Mouse (Mus musculus) MEL (cell line): ENCODE measurements around the gene Tsen2. TPM values are rescaled to one million over a fixed set of nuclear protein-coding genes. Genes with fewer than 3 reads are reported as not detected.

Experiments
- DNase-seq: peaks from one replicate; pipeline ENCODE4 v3.0.0; 2011; ENCODE audit warnings: low read depth, low spot score
- H3K27ac ChIP-seq: 2 replicates; pipeline ENCODE4 v1.5.1; 2012; ENCODE audit warnings: low read depth, mild to moderate bottlenecking, control low read depth, low read length, moderate library complexity; ENCODE audit not compliant: control insufficient read depth
- H3K27me3 ChIP-seq, 2 experiments: fragments of 150-350 bp in 1 of 2; sonication (generic) in 1 of 2; 2 replicates each; pipeline ENCODE4 v1.6.1; 2012; ENCODE audit warnings: low read length in 2 of 2, mild to moderate bottlenecking in 2 of 2, improper control_type of control experiment in 1 of 2, moderate library complexity in 1 of 2; ENCODE audit not compliant: insufficient read depth in 2 of 2, control insufficient read depth in 1 of 2
- H3K36me3 ChIP-seq, 2 experiments: 2 replicates each; pipeline ENCODE4 v1.6.1; 2012 to 2014; ENCODE audit warnings: low read length in 2 of 2, improper control_type of control experiment in 1 of 2, inconsistent platforms in 1 of 2, mild to moderate bottlenecking in 1 of 2; ENCODE audit not compliant: insufficient read depth in 2 of 2, control insufficient read depth in 1 of 2
- H3K4me1 ChIP-seq, 2 experiments: fragments of 150-350 bp in 1 of 2; sonication (generic) in 1 of 2; 2 replicates each; pipeline ENCODE4 v1.6.1; 2012; ENCODE audit warnings: low read length in 2 of 2, improper control_type of control experiment in 1 of 2, mild to moderate bottlenecking in 1 of 2; ENCODE audit not compliant: insufficient read depth in 2 of 2, control insufficient read depth in 1 of 2
- H3K4me3 ChIP-seq, 2 experiments: fragments of 150-350 bp in 1 of 2; sonication (generic) in 1 of 2; 2 replicates each; pipeline ENCODE4 v1.5.1; 2012; ENCODE audit warnings: low read depth in 2 of 2, low read length in 2 of 2, mild to moderate bottlenecking in 2 of 2, moderate library complexity in 2 of 2, control low read depth in 1 of 2, improper control_type of control experiment in 1 of 2; ENCODE audit not compliant: control insufficient read depth in 1 of 2, insufficient read depth in 1 of 2
- H3K79me2 ChIP-seq: 2 replicates; pipeline ENCODE4 v1.6.1; 2012; ENCODE audit warnings: mild to moderate bottlenecking, low read length, moderate library complexity; ENCODE audit not compliant: control insufficient read depth, poor library complexity, insufficient read depth
- H3K9ac ChIP-seq: 2 replicates; pipeline ENCODE4 v1.6.1; 2012; ENCODE audit warnings: low read depth, mild to moderate bottlenecking, control low read depth, low read length, moderate library complexity; ENCODE audit not compliant: control insufficient read depth, poor library complexity, severe bottlenecking
- H3K9me3 ChIP-seq: fragments of 150-350 bp; sonication (generic); replicated peaks from 2 replicates; pipeline ENCODE4 v1.6.1; 2012; ENCODE audit warnings: mild to moderate bottlenecking, low read length, improper control_type of control experiment, moderate library complexity; ENCODE audit not compliant: insufficient read depth
- CHD1 ChIP-seq: IDR thresholded peaks from 2 replicates; pipeline ENCODE4 v1.6.1; 2012; ENCODE audit warnings: low read depth, mild to moderate bottlenecking, inconsistent platforms, low read length, improper control_type of control experiment
- GABPA ChIP-seq: IDR thresholded peaks from 2 replicates; pipeline ENCODE4 v1.6.1; 2012; ENCODE audit warnings: low read depth, mild to moderate bottlenecking, inconsistent platforms, low read length, improper control_type of control experiment, moderate library complexity
- KAT2A ChIP-seq: conservative IDR thresholded peaks from 2 replicates; pipeline ENCODE4 v1.6.1; 2012; ENCODE audit warnings: low read depth, low read length, improper control_type of control experiment, inconsistent platforms
- MAX ChIP-seq: IDR thresholded peaks from 2 replicates; pipeline ENCODE4 v1.6.1; 2011; ENCODE audit warnings: low read length, improper control_type of control experiment
- MAZ ChIP-seq: IDR thresholded peaks from 2 replicates; pipeline ENCODE4 v1.6.1; 2012; ENCODE audit warnings: low read depth, mild to moderate bottlenecking, inconsistent platforms, low read length, improper control_type of control experiment
- MXI1 ChIP-seq: IDR thresholded peaks from 2 replicates; pipeline ENCODE4 v1.6.1; 2011; ENCODE audit warnings: mild to moderate bottlenecking, low read depth, low read length, improper control_type of control experiment
- MYB ChIP-seq: IDR thresholded peaks from 2 replicates; pipeline ENCODE4 v1.6.1; 2011; ENCODE audit warnings: mild to moderate bottlenecking, low read depth, low read length, improper control_type of control experiment
- MYC ChIP-seq: IDR thresholded peaks from 2 replicates; pipeline ENCODE4 v1.6.1; 2011; ENCODE audit warnings: low read depth, mild to moderate bottlenecking, low read length, improper control_type of control experiment, moderate library complexity
- NRF1 ChIP-seq: IDR thresholded peaks from 2 replicates; pipeline ENCODE4 v1.6.1; 2014; ENCODE audit warnings: low read depth, mild to moderate bottlenecking, inconsistent platforms, low read length, improper control_type of control experiment, moderate library complexity; ENCODE audit not compliant: poor library complexity, insufficient read depth, severe bottlenecking
- POLR2A ChIP-seq, 2 experiments: IDR thresholded peaks; 2 replicates each; pipeline ENCODE4 v1.6.1; 2011 to 2012; ENCODE audit warnings: low read length in 2 of 2, mild to moderate bottlenecking in 2 of 2, control low read depth in 1 of 2, improper control_type of control experiment in 1 of 2, low read depth in 1 of 2, moderate library complexity in 1 of 2; ENCODE audit not compliant: control insufficient read depth in 1 of 2, insufficient read depth in 1 of 2, poor library complexity in 1 of 2
- POLR2AphosphoS2 ChIP-seq: IDR thresholded peaks from 2 replicates; pipeline ENCODE4 v1.6.1; 2011; ENCODE audit warnings: low read length, improper control_type of control experiment
- RAD21 ChIP-seq: IDR thresholded peaks from 2 replicates; pipeline ENCODE4 v1.6.1; 2011; ENCODE audit warnings: mild to moderate bottlenecking, low read depth, low read length, improper control_type of control experiment
- SIN3A ChIP-seq: IDR thresholded peaks from 2 replicates; pipeline ENCODE4 v1.6.1; 2012; ENCODE audit warnings: low read length, improper control_type of control experiment, inconsistent platforms
- SMC3 ChIP-seq: IDR thresholded peaks from 2 replicates; pipeline ENCODE4 v1.6.1; 2011; ENCODE audit warnings: low read depth, low read length, improper control_type of control experiment
- TBP ChIP-seq: IDR thresholded peaks from 2 replicates; pipeline ENCODE4 v1.8.0; 2011; ENCODE audit warnings: low read depth, low read length, improper control_type of control experiment
- TCF12 ChIP-seq: IDR thresholded peaks from 2 replicates; pipeline ENCODE4 v1.6.1; 2014; ENCODE audit warnings: low read depth, mild to moderate bottlenecking, inconsistent platforms, low read length, improper control_type of control experiment, moderate library complexity
- USF1 ChIP-seq: IDR thresholded peaks from 2 replicates; pipeline ENCODE4 v1.6.1; 2014; ENCODE audit warnings: low read depth, mild to moderate bottlenecking, inconsistent platforms, low read length, improper control_type of control experiment, moderate library complexity
- USF2 ChIP-seq, 2 experiments: IDR thresholded peaks; 2 replicates each; pipeline ENCODE4 v1.6.1; 2011 to 2012; ENCODE audit warnings: improper control_type of control experiment in 2 of 2, low read length in 2 of 2, borderline replicate concordance in 1 of 2, inconsistent platforms in 1 of 2, low read depth in 1 of 2, mild to moderate bottlenecking in 1 of 2; ENCODE audit not compliant: insufficient read depth in 1 of 2
- ZC3H11A ChIP-seq: IDR thresholded peaks from 2 replicates; pipeline ENCODE4 v1.6.1; 2012; ENCODE audit warnings: low read depth, mild to moderate bottlenecking, inconsistent platforms, low read length, improper control_type of control experiment
- ZMIZ1 ChIP-seq: IDR thresholded peaks from 2 replicates; pipeline ENCODE4 v1.6.1; 2012; ENCODE audit warnings: low read depth, mild to moderate bottlenecking, inconsistent platforms, low read length, improper control_type of control experiment, moderate library complexity
- ZNF384 ChIP-seq: IDR thresholded peaks from 2 replicates; pipeline ENCODE4 v1.6.1; 2012; ENCODE audit warnings: low read depth, mild to moderate bottlenecking, inconsistent platforms, low read length, improper control_type of control experiment
- polyA plus RNA-seq, 2 experiments: library from polyadenylated mRNA; stranded (reverse) in 1 of 2; unstranded in 1 of 2; fragments of >175 nt in 1 of 2; fragments of >200 nt in 1 of 2; gene quantifications; 2 replicates each; pipeline versions ENCODE4 v1.2.1 to v1.2.4; 2012; ENCODE audit warnings: low replicate concordance in 2 of 2, low read depth in 1 of 2; ENCODE audit not compliant: insufficient read length in 2 of 2, insufficient read depth in 1 of 2, missing spikeins in 1 of 2
- total RNA-seq: library from RNA; depleted of rRNA; stranded (reverse); fragments of 300-350 nt; gene quantifications from 2 replicates; pipeline ENCODE4 v1.2.3, GENCODE M21; 2012

Gene Tsen2
- total and polyA plus RNA-seq, 3 experiments = 27.0 to 32.6 TPM; not detected in 1

DNA sequence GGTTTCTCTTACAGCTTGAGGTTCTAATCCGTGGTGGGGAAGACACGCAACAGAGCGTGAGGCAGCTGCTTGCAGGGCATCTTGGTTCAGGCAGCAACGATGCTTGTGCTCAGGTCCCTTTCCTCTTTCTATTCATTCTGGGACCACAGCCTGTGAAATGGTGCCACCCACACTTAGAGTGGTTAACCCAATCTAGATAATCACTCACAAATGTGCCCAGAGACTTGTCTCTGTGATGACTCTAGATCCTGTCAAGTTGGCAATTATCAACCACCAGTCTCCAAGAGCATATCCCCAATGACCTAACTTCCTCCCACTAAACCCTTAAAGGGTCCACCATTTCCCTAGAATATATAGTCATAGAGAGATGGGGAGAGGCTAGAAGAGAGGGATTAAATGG lies 31.3 kb upstream of the Tsen2 start:
- Histone ChIP-seq H3K27me3 (no peaks in the 10 kb centered on the region), H3K27ac (no peak overlapping the region), H3K9me3 (no peaks in the 10 kb centered on the region), H3K4me1 (no peaks in the 10 kb centered on the region), H3K79me2 (no peaks in the 10 kb centered on the region), H3K36me3 (no peaks in the 10 kb centered on the region), H3K4me3 (no peak overlapping the region), H3K9ac (no peak overlapping the region)
- no peak for DNase-seq
- TF ChIP-seq ZNF384 = no peak
- no peak for TF ChIP-seq USF2 (IDR thresholded peaks at IDR 0.05; ENCODE audit: borderline replicate concordance in 1 of 2, insufficient read depth in 1 of 2, low read depth in 1 of 2, low read length in 2 of 2)
- no peak for TF ChIP-seq MAZ
- no peak for TF ChIP-seq CHD1
- no peak for TF ChIP-seq POLR2A (IDR thresholded peaks at IDR 0.05; ENCODE audit: control insufficient read depth in 1 of 2, insufficient read depth in 1 of 2, low read depth in 1 of 2, low read length in 2 of 2, poor library complexity in 1 of 2)
- TF ChIP-seq MYC = no peak
- TF ChIP-seq ZC3H11A = no peak
- no peak for TF ChIP-seq SMC3
- no peak for TF ChIP-seq TBP
- TF ChIP-seq RAD21 = no peak
- no peak for TF ChIP-seq GABPA
- no peak for TF ChIP-seq MAX

- Histone ChIP-seq H3K27ac (no peak overlapping the region), H3K9me3 (no peaks in the 10 kb centered on the region), H3K4me3 (no peak overlapping the region), H3K9ac (no peak overlapping the region), H3K36me3 (no peaks in the 10 kb centered on the region), H3K4me1 (no peaks in the 10 kb centered on the region), H3K27me3 (peaks cover 0 to 2% of the 10 kb centered on the region in 2 experiments; a peak in 2 of 4 replicates), H3K79me2 (no peaks in the 10 kb centered on the region)
- TF ChIP-seq NRF1 = no peak
- TF ChIP-seq KAT2A = no peak
- TF ChIP-seq MXI1 = no peak
- TF ChIP-seq ZC3H11A = no peak
- no peak for TF ChIP-seq ZNF384
- no peak for TF ChIP-seq SIN3A
- no peak for TF ChIP-seq MAZ
- no peak for TF ChIP-seq USF1
- no peak for TF ChIP-seq POLR2AphosphoS2
- TF ChIP-seq TCF12 = no peak
- no peak for TF ChIP-seq ZMIZ1
- no peak for TF ChIP-seq RAD21
- TF ChIP-seq MYC = no peak
- no peak for TF ChIP-seq MYB
- no peak for TF ChIP-seq GABPA
- no peak for DNase-seq
Measured at GRCm38 (mm10) chr6:115517904-115518303, 26.6 kb upstream of the Tsen2 start.
